Mouse (Mus musculus) spleen, adult 2 months (tissue): ENCODE measurements around the gene Swsap1.

Experiments
- CTCF ChIP-seq: fragments of 200-500 bp; IDR thresholded peaks from 2 replicates; pipeline ENCODE4 v1.5.1; 2011; ENCODE audit warnings: mild to moderate bottlenecking, inconsistent platforms; ENCODE audit not compliant: insufficient read depth, insufficient read length, insufficient replicate concordance; ENCODE audit errors: extremely low read depth
- POLR2A ChIP-seq: fragments of 200-500 bp; IDR thresholded peaks from 2 replicates; pipeline ENCODE4 v1.6.1; 2011; ENCODE audit warnings: low read depth, low read length, inconsistent platforms

GRCm38 (mm10) chr9:21936692-21937570 lies 18.6 kb upstream of the Swsap1 start, which contains the start of gene Plppr2:
- TF ChIP-seq POLR2A: no peak
- TF ChIP-seq CTCF: no peak
